Mouse (Mus musculus) thymus, adult 2 months (tissue): ENCODE measurements around the gene Scfd1.

ENCODE experiments used
- CTCF ChIP-seq: fragments of 200-500 bp; IDR thresholded peaks from 2 replicates; pipeline ENCODE4 v1.5.1; 2012; ENCODE audit warnings: mild to moderate bottlenecking, control low read depth, low read length, moderate library complexity, borderline replicate concordance; ENCODE audit not compliant: control insufficient read depth, poor library complexity, insufficient read depth; ENCODE audit errors: extremely low read depth
- POLR2A ChIP-seq: fragments of 200-500 bp; IDR thresholded peaks from 2 replicates; pipeline ENCODE4 v1.6.1; 2012; ENCODE audit warnings: mild to moderate bottlenecking, low read length, control low read depth, moderate library complexity; ENCODE audit not compliant: control insufficient read depth, poor library complexity, insufficient read depth; ENCODE audit errors: extremely low read depth

DNA sequence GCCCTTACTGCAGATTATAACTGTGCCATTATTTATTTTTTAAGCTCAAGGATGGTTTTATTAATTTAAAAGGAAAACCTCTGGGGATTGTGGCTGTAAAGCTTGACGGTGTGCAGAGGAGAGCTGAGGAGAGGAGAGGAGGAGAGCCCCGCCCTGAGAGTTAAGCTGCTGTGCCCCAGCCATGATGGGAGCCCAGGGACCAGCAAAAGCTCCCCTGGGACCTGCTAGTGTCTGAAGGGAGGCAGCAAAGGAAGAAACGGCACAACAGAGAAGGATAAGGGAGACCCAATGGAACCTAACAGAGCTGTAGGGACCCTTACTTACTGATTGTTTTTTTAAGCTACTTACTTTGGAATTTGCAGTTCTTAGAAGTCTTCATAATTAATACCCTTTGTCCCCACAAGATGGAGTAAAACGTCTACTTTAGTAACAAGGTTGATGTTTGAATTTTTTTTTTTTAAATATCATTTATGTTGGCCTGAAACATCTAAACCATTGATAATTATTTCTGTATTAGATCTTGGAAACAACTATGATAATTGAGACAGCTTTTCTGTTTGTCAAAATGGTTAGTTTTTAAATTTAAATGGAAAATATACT is 26.8 kb downstream of the Scfd1 start:
- TF ChIP-seq CTCF, result no peak
- TF ChIP-seq POLR2A, result no peak
